Mouse (Mus musculus): ENCODE results near the gene Shisa3. TPM values are rescaled to one million over a fixed set of nuclear protein-coding genes. Genes with fewer than 3 reads are reported as not detected.

The Shisa3 gene
- polyA plus RNA-seq, 1 experiment from 2014 or later, result 1.8 TPM

GRCm38 (mm10) chr5:67606916-67607803 lies 522 bp upstream of the Shisa3 start:
- H3K4me1 ChIP-seq (replicated peaks), result peaks cover 11% of the 10 kb centered on the region
- WGBS (ENCODE audit: insufficient replicate concordance), result 1% methylated on average over 66 of the region's 66 CpGs
- peaks cover 84% of the 10 kb centered on the region for H3K27me3 ChIP-seq
- H3K36me3 ChIP-seq, result no peaks in the 10 kb centered on the region
- peak overlapping the region; percentile 52 for H3K4me3 ChIP-seq (replicated peaks)
- H3K27ac ChIP-seq, result no peak overlapping the region
- no peak overlapping the region for H3K9ac ChIP-seq
- DNase-seq (no peak), ATAC-seq (ENCODE audit: low read depth) (no peak)
- H3K4me2 ChIP-seq, result peak overlapping the region; percentile 66
- no peaks in the 10 kb centered on the region for H3K9me3 ChIP-seq (replicated peaks)

- peak overlapping the region; percentile 52 for H3K4me3 ChIP-seq (replicated peaks)
- no peak overlapping the region for H3K27ac ChIP-seq
- H3K36me3 ChIP-seq, result no peaks in the 10 kb centered on the region
- peaks cover 11% of the 10 kb centered on the region for H3K4me1 ChIP-seq (replicated peaks)
- no peak for DNase-seq
- 7% methylated on average over 31 of the region's 31 CpGs for WGBS (ENCODE audit: insufficient replicate concordance)
- peaks cover 80% of the 10 kb centered on the region for H3K27me3 ChIP-seq
- ATAC-seq (ENCODE audit: low read depth), result no peak
- no peak overlapping the region for H3K9ac ChIP-seq
- no peaks in the 10 kb centered on the region for H3K9me3 ChIP-seq (replicated peaks)
- peak overlapping the region; percentile 66 for H3K4me2 ChIP-seq
These were observed 1.2 kb downstream of the Shisa3 start for GRCm38 (mm10) chr5:67608674-67609519.

GRCm38 (mm10) chr5:67609520-67609837 lies 1.8 kb downstream of the Shisa3 start:
- 17% methylated on average over 2 of the region's 2 CpGs for WGBS (ENCODE audit: insufficient replicate concordance)
- ATAC-seq (ENCODE audit: low read depth) (no peak), DNase-seq (no peak)
- H3K4me3 ChIP-seq (replicated peaks), result no peak overlapping the region
- no peak overlapping the region for H3K9ac ChIP-seq
- H3K27ac ChIP-seq, result no peak overlapping the region
- no peaks in the 10 kb centered on the region for H3K9me3 ChIP-seq (replicated peaks)
- H3K4me1 ChIP-seq (replicated peaks), result peaks cover 11% of the 10 kb centered on the region
- 0 out of 2 replicates have a peak overlapping the region, but pooled peaks have one; percentile 66 for H3K4me2 ChIP-seq
- H3K36me3 ChIP-seq, result no peaks in the 10 kb centered on the region
- peaks cover 75% of the 10 kb centered on the region for H3K27me3 ChIP-seq

GRCm38 (mm10) chr5:67621230-67621629 lies 13.5 kb downstream of the Shisa3 start:
- Histone ChIP-seq H3K4me2 (no peak overlapping the region), H3K4me1 (replicated peaks) (no peaks in the 10 kb centered on the region), H3K27me3 (no peaks in the 10 kb centered on the region), H3K27ac (no peak overlapping the region), H3K4me3 (replicated peaks) (no peak overlapping the region), H3K9me3 (replicated peaks) (no peaks in the 10 kb centered on the region), H3K36me3 (peaks cover 42% of the 10 kb centered on the region), H3K9ac (no peak overlapping the region)
- ATAC-seq (ENCODE audit: low read depth) (no peak), DNase-seq (no peak)
- 71% methylated on average over 12 of the region's 12 CpGs for WGBS (ENCODE audit: insufficient replicate concordance)

- Histone ChIP-seq H3K4me1 (replicated peaks) (no peaks in the 10 kb centered on the region), H3K4me3 (replicated peaks) (no peak overlapping the region), H3K4me2 (no peak overlapping the region), H3K27me3 (no peaks in the 10 kb centered on the region), H3K9me3 (replicated peaks) (no peaks in the 10 kb centered on the region), H3K27ac (no peak overlapping the region), H3K36me3 (peaks cover 51% of the 10 kb centered on the region), H3K9ac (no peak overlapping the region)
- ATAC-seq (ENCODE audit: low read depth), result no peak
- 76% methylated on average over 9 of the region's 9 CpGs for WGBS (ENCODE audit: insufficient replicate concordance)
- DNase-seq, result no peak
These were observed 20.7 kb downstream of the Shisa3 start for GRCm38 (mm10) chr5:67628180-67628940.

GRCm38 (mm10) chr5:67629440-67629839 lies 21.8 kb downstream of the Shisa3 start:
- H3K4me2 ChIP-seq, result no peak overlapping the region
- H3K27me3 ChIP-seq, result no peaks in the 10 kb centered on the region
- 86% methylated on average over 7 of the region's 7 CpGs for WGBS (ENCODE audit: insufficient replicate concordance)
- H3K36me3 ChIP-seq, result peaks cover 43% of the 10 kb centered on the region
- H3K4me1 ChIP-seq (replicated peaks), result 0 out of 2 replicates have a peak, but pooled peaks cover 6% of the 10 kb centered on the region
- H3K4me3 ChIP-seq (replicated peaks), result no peak overlapping the region
- H3K27ac ChIP-seq, result no peak overlapping the region
- DNase-seq, result no peak
- ATAC-seq (ENCODE audit: low read depth), result no peak
- no peaks in the 10 kb centered on the region for H3K9me3 ChIP-seq (replicated peaks)
- no peak overlapping the region for H3K9ac ChIP-seq

GRCm38 (mm10) chr5:67629861-67630260 lies 22.2 kb downstream of the Shisa3 start:
- Histone ChIP-seq H3K4me1 (replicated peaks) (0 out of 2 replicates have a peak, but pooled peaks cover 6% of the 10 kb centered on the region), H3K9me3 (replicated peaks) (no peaks in the 10 kb centered on the region), H3K27me3 (no peaks in the 10 kb centered on the region), H3K9ac (no peak overlapping the region), H3K27ac (no peak overlapping the region), H3K4me3 (replicated peaks) (no peak overlapping the region), H3K4me2 (no peak overlapping the region), H3K36me3 (peaks cover 43% of the 10 kb centered on the region)
- ATAC-seq (ENCODE audit: low read depth), result no peak
- 83% methylated on average over 6 of the region's 6 CpGs for WGBS (ENCODE audit: insufficient replicate concordance)
- DNase-seq, result no peak

- 0 out of 2 replicates have a peak, but pooled peaks cover 6% of the 10 kb centered on the region for H3K4me1 ChIP-seq (replicated peaks)
- no peaks in the 10 kb centered on the region for H3K9me3 ChIP-seq (replicated peaks)
- no peak overlapping the region for H3K4me3 ChIP-seq (replicated peaks)
- peaks cover 43% of the 10 kb centered on the region for H3K36me3 ChIP-seq
- no peak for ATAC-seq (ENCODE audit: low read depth)
- no peaks in the 10 kb centered on the region for H3K27me3 ChIP-seq
- no peak overlapping the region for H3K9ac ChIP-seq
- no peak for DNase-seq
- no peak overlapping the region for H3K4me2 ChIP-seq
- 93% methylated on average over 12 of the region's 12 CpGs for WGBS (ENCODE audit: insufficient replicate concordance)
- no peak overlapping the region for H3K27ac ChIP-seq
These were observed 23.6 kb downstream of the Shisa3 start for GRCm38 (mm10) chr5:67631261-67631660.

- no peak overlapping the region for H3K9ac ChIP-seq
- no peaks in the 10 kb centered on the region for H3K9me3 ChIP-seq (replicated peaks)
- H3K4me3 ChIP-seq (replicated peaks), result no peak overlapping the region
- no peak overlapping the region for H3K27ac ChIP-seq
- H3K4me2 ChIP-seq, result no peak overlapping the region
- H3K27me3 ChIP-seq, result no peaks in the 10 kb centered on the region
- 0 out of 2 replicates have a peak, but pooled peaks cover 6% of the 10 kb centered on the region for H3K4me1 ChIP-seq (replicated peaks)
- DNase-seq, result no peak
- no peak for ATAC-seq (ENCODE audit: low read depth)
- H3K36me3 ChIP-seq, result peaks cover 47% of the 10 kb centered on the region
- 48% methylated on average over 7 of the region's 7 CpGs for WGBS (ENCODE audit: insufficient replicate concordance)
These were observed 25.6 kb downstream of the Shisa3 start for GRCm38 (mm10) chr5:67633138-67633782.

- Histone ChIP-seq H3K4me1 (replicated peaks) (0 out of 2 replicates have a peak, but pooled peaks cover 6% of the 10 kb centered on the region), H3K4me3 (replicated peaks) (no peak overlapping the region), H3K36me3 (peaks cover 47% of the 10 kb centered on the region), H3K4me2 (no peak overlapping the region), H3K9ac (no peak overlapping the region), H3K27me3 (no peaks in the 10 kb centered on the region), H3K9me3 (replicated peaks) (no peaks in the 10 kb centered on the region), H3K27ac (no peak overlapping the region)
- DNase-seq (no peak), ATAC-seq (ENCODE audit: low read depth) (no peak)
- WGBS (ENCODE audit: insufficient replicate concordance), result 40% methylated on average over 10 of the region's 10 CpGs
These were observed 26.2 kb downstream of the Shisa3 start for GRCm38 (mm10) chr5:67633831-67634268.

Data from liver, embryonic 13.5 days (tissue).